Mouse (Mus musculus): ENCODE results near the gene Kidins220.

DNA sequence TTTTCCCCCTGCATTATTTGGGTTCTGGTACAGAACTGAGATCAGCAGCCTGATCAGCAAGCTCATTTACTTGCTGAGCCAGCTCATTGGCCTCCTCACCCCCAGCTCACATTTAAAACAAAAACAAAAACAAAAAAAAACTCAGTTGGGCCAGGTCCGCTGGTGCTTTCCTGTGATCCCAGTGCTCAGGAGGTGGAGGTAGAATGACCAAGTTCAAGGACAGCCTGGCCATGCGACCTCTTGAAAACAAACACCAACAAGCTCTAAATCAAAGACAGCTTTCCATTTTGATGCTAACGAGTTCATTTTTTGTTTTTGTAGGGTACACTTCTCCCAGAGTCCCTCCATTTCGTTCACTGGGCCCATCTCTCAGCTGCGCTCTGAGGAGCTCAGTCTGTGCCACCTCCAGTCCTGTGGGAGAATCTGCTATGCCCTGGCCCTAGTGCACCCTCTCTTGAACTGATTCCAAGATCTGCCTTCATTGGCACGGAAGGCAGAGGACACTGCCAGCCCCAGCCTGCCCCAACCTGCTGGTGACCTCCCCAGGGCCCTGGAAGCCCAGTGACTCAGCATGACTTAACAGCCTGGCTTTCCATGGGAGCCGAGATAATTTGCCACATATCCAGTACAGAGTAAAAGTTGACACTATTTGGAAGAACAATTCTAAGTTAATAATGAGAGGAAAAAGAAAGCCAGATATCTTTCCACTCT lies 135.4 kb downstream of the Kidins220 start:
- TF ChIP-seq POLR2A (IDR thresholded peaks at IDR 0.05; ENCODE audit: extremely low read depth, insufficient read depth, low read length) (no peak), CTCF (IDR thresholded peaks at IDR 0.05; ENCODE audit: low read depth, low read length) (no peak)

All from liver, adult 2 months (tissue).